Mouse (Mus musculus): Measurements from ENCODE around the gene 4921536K21Rik. TPM values are rescaled to one million over a fixed set of nuclear protein-coding genes. Genes with fewer than 3 reads are reported as not detected.

The 4921536K21Rik gene
- total and polyA plus RNA-seq, 3 experiments = 0.21 to 0.61 TPM; not detected in 1

GRCm38 (mm10) chr11:3905446-3905845 lies 10.5 kb upstream of the 4921536K21Rik start:
- no peak overlapping the region for H3K4me2 ChIP-seq (ENCODE audit: insufficient read depth, low read depth, poor library complexity, severe bottlenecking)
- no peak overlapping the region for H3K4me3 ChIP-seq (replicated peaks in 1 of 3; ENCODE audit: low read depth in 2 of 3, low read length in 2 of 3, poor library complexity in 1 of 3)
- no peak overlapping the region for H3K9ac ChIP-seq (ENCODE audit: insufficient read depth, low read depth)
- dilution Hi-C loops (cut with MboI; ENCODE audit: extremely low pct_ligation_motif_present, extremely low pct_unique_long_range_greater_than_20kb, low sequenced_read_pairs) (no loop called here), in situ Hi-C loops (cut with MboI; ENCODE audit: low pct_ligation_motif_present, low pct_unique_long_range_greater_than_20kb, low sequenced_read_pairs) (loop anchor here (25.0 kb wide), 1 partner anchor 368 kb away; the partner anchor contains the start of gene Smtn)
- TF ChIP-seq MEF2A (IDR thresholded peaks at IDR 0.05; ENCODE audit: borderline replicate concordance, low read depth, low read length) (no peak), TBP (conservative IDR thresholded peaks at IDR 0.05; ENCODE audit: low read depth, low read length) (no peak), MXI1 (IDR thresholded peaks at IDR 0.05; ENCODE audit: low read depth, low read length) (no peak), KAT2A (IDR thresholded peaks at IDR 0.05; ENCODE audit: insufficient replicate concordance, low read length) (no peak), USF1 (IDR thresholded peaks at IDR 0.05; ENCODE audit: low read depth, low read length) (no peak), NRF1 (IDR thresholded peaks at IDR 0.05; ENCODE audit: low read depth, low read length) (no peak), MYC (IDR thresholded peaks at IDR 0.05; ENCODE audit: low read depth, low read length) (no peak), MAFK (IDR thresholded peaks at IDR 0.05; ENCODE audit: insufficient replicate concordance, low read length) (no peak), NELFE (IDR thresholded peaks at IDR 0.05; ENCODE audit: low read depth, low read length) (no peak), ZMIZ1 (IDR thresholded peaks at IDR 0.05; ENCODE audit: low read depth, low read length) (no peak), POLR2A (IDR thresholded peaks at IDR 0.05; ENCODE audit: low read depth, low read length) (no peak), RAD21 (IDR thresholded peaks at IDR 0.05; ENCODE audit: low read depth, low read length) (no peak), SMC3 (IDR thresholded peaks at IDR 0.05; ENCODE audit: low read depth, low read length) (no peak), PAX5 (IDR thresholded peaks at IDR 0.05; ENCODE audit: low read length) (no peak), CHD2 (IDR thresholded peaks at IDR 0.05; ENCODE audit: low read length) (no peak), POLR2AphosphoS2 (IDR thresholded peaks at IDR 0.05; ENCODE audit: low read depth, low read length) (no peak), BHLHE40 (IDR thresholded peaks at IDR 0.05; ENCODE audit: low read depth, low read length) (no peak), RCOR1 (conservative IDR thresholded peaks at IDR 0.05; ENCODE audit: low read depth, low read length) (no peak)
- no peaks in the 10 kb centered on the region for H3K27me3 ChIP-seq (replicated peaks)
- H3K79me2 ChIP-seq (replicated peaks; ENCODE audit: control insufficient read depth, extremely low read depth, insufficient read depth, poor library complexity, severe bottlenecking) = no peaks in the 10 kb centered on the region
- H3K27ac ChIP-seq (ENCODE audit: insufficient read depth, low read depth) = no peak overlapping the region
- no peaks in the 10 kb centered on the region for H3K9me3 ChIP-seq (replicated peaks; ENCODE audit: low read length)
- DNase-seq (ENCODE audit: extremely low read depth) = no peak
- peaks cover 8 to 19% of the 10 kb centered on the region in 2 experiments for H3K4me1 ChIP-seq (ENCODE audit: control insufficient read depth in 1 of 2, insufficient read depth in 2 of 2)
- peaks cover 14 to 39% of the 10 kb centered on the region in 2 experiments for H3K36me3 ChIP-seq (replicated peaks in 1 of 2; ENCODE audit: control insufficient read depth in 1 of 2, insufficient read depth in 1 of 2, low read length in 1 of 2)

DNA sequence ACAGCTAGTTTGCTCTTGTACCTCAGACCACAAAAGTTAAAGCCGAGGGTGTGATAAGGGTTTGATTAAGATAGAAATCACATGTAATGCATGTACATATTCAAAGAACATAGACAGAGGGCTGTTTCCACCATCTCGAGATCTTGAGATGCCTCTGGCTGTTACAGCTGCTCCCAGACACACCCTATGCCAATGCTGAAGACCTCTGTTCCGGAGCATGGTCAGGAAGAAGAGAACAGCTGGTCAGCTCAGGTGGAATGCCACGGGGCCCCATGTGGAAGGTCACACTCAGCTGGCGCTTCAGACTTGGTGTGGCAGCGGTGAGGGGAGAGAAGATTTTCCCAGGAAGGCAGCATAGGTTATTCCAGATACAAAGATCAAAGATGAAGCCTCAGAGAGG lies 9.8 kb upstream of the 4921536K21Rik start:
- dilution Hi-C loops (cut with MboI; ENCODE audit: extremely low pct_ligation_motif_present, extremely low pct_unique_long_range_greater_than_20kb, low sequenced_read_pairs) = no loop called here
- TF ChIP-seq ZKSCAN1 (IDR thresholded peaks at IDR 0.05; ENCODE audit: borderline replicate concordance, low read depth, low read length) = no peak
- TF ChIP-seq PAX5 (IDR thresholded peaks at IDR 0.05; ENCODE audit: low read length) = no peak
- no peak for TF ChIP-seq ZMIZ1 (IDR thresholded peaks at IDR 0.05; ENCODE audit: low read depth, low read length)
- TF ChIP-seq POLR2A (IDR thresholded peaks at IDR 0.05; ENCODE audit: low read depth, low read length) = no peak
- no peak for TF ChIP-seq ETS1 (conservative IDR thresholded peaks at IDR 0.05; ENCODE audit: low read depth, low read length)
- no peak for TF ChIP-seq NELFE (IDR thresholded peaks at IDR 0.05; ENCODE audit: low read depth, low read length)
- no peak for TF ChIP-seq TBP (conservative IDR thresholded peaks at IDR 0.05; ENCODE audit: low read depth, low read length)
- TF ChIP-seq KAT2A (IDR thresholded peaks at IDR 0.05; ENCODE audit: insufficient replicate concordance, low read length) = no peak
- TF ChIP-seq TCF12 (IDR thresholded peaks at IDR 0.05; ENCODE audit: low read depth, low read length) = no peak
- no peak for TF ChIP-seq ZC3H11A (IDR thresholded peaks at IDR 0.05; ENCODE audit: low read depth, low read length)
- TF ChIP-seq MYC (IDR thresholded peaks at IDR 0.05; ENCODE audit: low read depth, low read length) = no peak
- no peak for TF ChIP-seq CTCF (conservative IDR thresholded peaks at IDR 0.05 in 1 of 2, IDR thresholded peaks at IDR 0.05 in 1 of 2; ENCODE audit: low read depth in 2 of 2, low read length in 2 of 2)
- no peak for TF ChIP-seq MAX (IDR thresholded peaks at IDR 0.05; ENCODE audit: low read length)
- Histone ChIP-seq H3K27ac (ENCODE audit: insufficient read depth, low read depth) (no peak overlapping the region), H3K9ac (ENCODE audit: insufficient read depth, low read depth) (no peak overlapping the region), H3K9me3 (replicated peaks; ENCODE audit: low read length) (no peaks in the 10 kb centered on the region), H3K4me2 (ENCODE audit: insufficient read depth, low read depth, poor library complexity, severe bottlenecking) (no peak overlapping the region), H3K36me3 (replicated peaks in 1 of 2; ENCODE audit: control insufficient read depth in 1 of 2, insufficient read depth in 1 of 2, low read length in 1 of 2) (peaks cover 14 to 42% of the 10 kb centered on the region in 2 experiments), H3K79me2 (replicated peaks; ENCODE audit: control insufficient read depth, extremely low read depth, insufficient read depth, poor library complexity, severe bottlenecking) (no peaks in the 10 kb centered on the region), H3K4me1 (ENCODE audit: control insufficient read depth in 1 of 2, insufficient read depth in 2 of 2) (peaks cover 2 to 11% of the 10 kb centered on the region in 2 experiments; a peak in 2 of 4 replicates), H3K4me3 (replicated peaks in 1 of 3; ENCODE audit: low read depth in 2 of 3, low read length in 2 of 3, poor library complexity in 1 of 3) (no peak overlapping the region), H3K27me3 (replicated peaks) (no peaks in the 10 kb centered on the region)
- in situ Hi-C loops (cut with MboI; ENCODE audit: low pct_ligation_motif_present, low pct_unique_long_range_greater_than_20kb, low sequenced_read_pairs) = loop anchor here (25.0 kb wide), 1 partner anchor 367 kb away; the partner anchor contains the start of gene Smtn
- DNase-seq (ENCODE audit: extremely low read depth) = no peak

All from CH12.LX (cell line).